Mouse (Mus musculus): ENCODE measurements around the gene Prnd. TPM values are rescaled to one million over a fixed set of nuclear protein-coding genes. Genes with fewer than 3 reads are reported as not detected.

Prnd gene
- polyA plus RNA-seq, 1 experiment from 2014 or later = 13.6 TPM

DNA sequence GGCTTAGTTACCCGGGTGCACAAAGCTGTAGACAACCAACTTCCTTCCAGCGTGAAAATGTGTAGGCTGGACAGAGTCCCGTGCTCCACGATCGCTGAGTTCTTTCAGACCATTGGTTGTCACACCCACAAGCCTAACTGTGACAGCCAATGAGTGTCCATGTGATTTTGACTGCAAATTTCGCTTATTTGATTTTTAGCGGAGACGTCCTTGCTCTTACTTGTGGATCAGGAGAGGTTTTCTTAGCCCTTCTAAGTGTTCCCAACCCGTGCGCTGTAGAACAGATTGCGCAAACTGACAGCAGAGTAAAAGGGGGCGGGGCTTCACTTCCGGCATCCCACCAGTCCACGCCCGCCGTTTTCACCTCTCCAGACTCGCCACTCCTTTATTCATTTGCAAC is 4.6 kb downstream of the Prnd start:
- DNase-seq (ENCODE audit: low spot score) = peak; percentile 57
- no peak overlapping the region for H3K27ac ChIP-seq (ENCODE audit: low read depth, low read length)
- no peak overlapping the region; the same call in 1 of the 2 replicates for H3K9ac ChIP-seq (ENCODE audit: low read length)
- H3K4me3 ChIP-seq (ENCODE audit: low read depth, low read length) = peak overlapping the region; percentile 23
- peaks cover 5% of the 10 kb centered on the region; the same call in 1 of the 2 replicates for H3K27me3 ChIP-seq (replicated peaks; ENCODE audit: control insufficient read depth, insufficient read depth, low read length)
- no peaks in the 10 kb centered on the region for H3K36me3 ChIP-seq (ENCODE audit: control insufficient read depth, insufficient read depth, low read length)
- H3K9me3 ChIP-seq (replicated peaks; ENCODE audit: control insufficient read depth, low read length) = no peaks in the 10 kb centered on the region
- WGBS = 3% methylated on average over 17 of the region's 17 CpGs
- no peaks in the 10 kb centered on the region for H3K4me1 ChIP-seq (ENCODE audit: control insufficient read depth, insufficient read depth, low read length)
- ATAC-seq = peak; percentile 78
- H3K4me2 ChIP-seq (ENCODE audit: low read length) = peak overlapping the region; percentile 47

GRCm38 (mm10) chr2:131956336-131957256 is 5.9 kb downstream of the Prnd start:
- 84% methylated on average over 7 of the region's 7 CpGs for WGBS

GRCm38 (mm10) chr2:131957731-131958222 is 7.1 kb downstream of the Prnd start:
- H3K4me3 ChIP-seq (ENCODE audit: low read depth, low read length) = no peak overlapping the region
- H3K27ac ChIP-seq (ENCODE audit: low read depth, low read length) = no peak overlapping the region
- no peaks in the 10 kb centered on the region for H3K9me3 ChIP-seq (replicated peaks; ENCODE audit: control insufficient read depth, low read length)
- WGBS = 55% methylated on average over 9 of the region's 9 CpGs
- no peaks in the 10 kb centered on the region for H3K4me1 ChIP-seq (ENCODE audit: control insufficient read depth, insufficient read depth, low read length)
- no peaks in the 10 kb centered on the region for H3K36me3 ChIP-seq (ENCODE audit: control insufficient read depth, insufficient read depth, low read length)
- no peak for ATAC-seq
- H3K4me2 ChIP-seq (ENCODE audit: low read length) = no peak overlapping the region
- peaks cover 3% of the 10 kb centered on the region; the same call in 1 of the 2 replicates for H3K27me3 ChIP-seq (replicated peaks; ENCODE audit: control insufficient read depth, insufficient read depth, low read length)
- no peak for DNase-seq (ENCODE audit: low spot score)
- no peak overlapping the region for H3K9ac ChIP-seq (ENCODE audit: low read length)

More at GRCm38 (mm10) chr2:131956336-131957256, 5.9 kb downstream of the Prnd start:
- H3K9ac ChIP-seq (ENCODE audit: low read length) = no peak overlapping the region
- ATAC-seq = no peak
- H3K27me3 ChIP-seq (replicated peaks; ENCODE audit: control insufficient read depth, insufficient read depth, low read length) = peaks cover 3% of the 10 kb centered on the region; the same call in 1 of the 2 replicates
- H3K9me3 ChIP-seq (replicated peaks; ENCODE audit: control insufficient read depth, low read length) = no peaks in the 10 kb centered on the region
- H3K4me2 ChIP-seq (ENCODE audit: low read length) = no peak overlapping the region
- no peak for DNase-seq (ENCODE audit: low spot score)
- no peaks in the 10 kb centered on the region for H3K36me3 ChIP-seq (ENCODE audit: control insufficient read depth, insufficient read depth, low read length)
- no peak overlapping the region for H3K27ac ChIP-seq (ENCODE audit: low read depth, low read length)
- no peak overlapping the region for H3K4me3 ChIP-seq (ENCODE audit: low read depth, low read length)
- H3K4me1 ChIP-seq (ENCODE audit: control insufficient read depth, insufficient read depth, low read length) = no peaks in the 10 kb centered on the region

DNA sequence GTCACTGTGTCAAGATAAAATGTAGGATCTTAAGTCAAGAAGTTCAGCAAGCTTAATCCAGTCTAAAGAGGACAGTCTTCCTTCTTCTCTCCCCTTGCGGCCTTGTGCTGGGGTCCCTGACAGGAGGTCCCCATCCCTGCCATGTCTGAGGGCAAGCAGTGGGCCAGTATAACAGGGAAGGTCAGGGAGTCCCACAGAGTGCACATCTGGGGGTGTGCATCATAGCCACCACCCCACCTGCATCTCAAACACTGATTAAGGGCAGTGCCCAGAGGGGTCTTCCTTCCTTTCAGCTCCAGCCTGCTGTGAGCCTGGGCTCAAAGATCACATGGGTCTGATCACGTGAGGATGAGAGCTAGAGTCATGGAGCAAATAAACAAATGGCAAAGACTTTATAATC is 11.0 kb downstream of the Prnd start:
- DNase-seq (ENCODE audit: low spot score) (no peak), ATAC-seq (no peak)
- Histone ChIP-seq H3K9ac (ENCODE audit: low read length) (no peak overlapping the region), H3K9me3 (replicated peaks; ENCODE audit: control insufficient read depth, low read length) (no peaks in the 10 kb centered on the region), H3K4me3 (ENCODE audit: low read depth, low read length) (no peak overlapping the region), H3K4me1 (ENCODE audit: control insufficient read depth, insufficient read depth, low read length) (no peaks in the 10 kb centered on the region), H3K27ac (ENCODE audit: low read depth, low read length) (no peak overlapping the region), H3K36me3 (ENCODE audit: control insufficient read depth, insufficient read depth, low read length) (no peaks in the 10 kb centered on the region), H3K27me3 (replicated peaks; ENCODE audit: control insufficient read depth, insufficient read depth, low read length) (no peaks in the 10 kb centered on the region), H3K4me2 (ENCODE audit: low read length) (no peak overlapping the region)
- whole genome bisulfite sequencing = 83% methylated on average over 2 of the region's 2 CpGs

- no peak overlapping the region for H3K27ac ChIP-seq (ENCODE audit: low read depth, low read length)
- no peaks in the 10 kb centered on the region for H3K4me1 ChIP-seq (ENCODE audit: control insufficient read depth, insufficient read depth, low read length)
- H3K4me3 ChIP-seq (ENCODE audit: low read depth, low read length) = no peak overlapping the region
- no peaks in the 10 kb centered on the region for H3K36me3 ChIP-seq (ENCODE audit: control insufficient read depth, insufficient read depth, low read length)
- no peak overlapping the region for H3K9ac ChIP-seq (ENCODE audit: low read length)
- no peaks in the 10 kb centered on the region for H3K9me3 ChIP-seq (replicated peaks; ENCODE audit: control insufficient read depth, low read length)
- no peak for ATAC-seq
- no peak for DNase-seq (ENCODE audit: low spot score)
- WGBS = 96% methylated on average over 2 of the region's 2 CpGs
- H3K4me2 ChIP-seq (ENCODE audit: low read length) = no peak overlapping the region
- no peaks in the 10 kb centered on the region for H3K27me3 ChIP-seq (replicated peaks; ENCODE audit: control insufficient read depth, insufficient read depth, low read length)
Measured at GRCm38 (mm10) chr2:131970597-131970996, 19.9 kb downstream of the Prnd start.

- Histone ChIP-seq H3K9ac (ENCODE audit: low read length) (no peak overlapping the region), H3K27ac (ENCODE audit: low read depth, low read length) (no peak overlapping the region), H3K4me2 (ENCODE audit: low read length) (no peak overlapping the region), H3K4me3 (ENCODE audit: low read depth, low read length) (no peak overlapping the region), H3K36me3 (ENCODE audit: control insufficient read depth, insufficient read depth, low read length) (no peaks in the 10 kb centered on the region), H3K27me3 (replicated peaks; ENCODE audit: control insufficient read depth, insufficient read depth, low read length) (no peaks in the 10 kb centered on the region), H3K4me1 (ENCODE audit: control insufficient read depth, insufficient read depth, low read length) (no peaks in the 10 kb centered on the region), H3K9me3 (replicated peaks; ENCODE audit: control insufficient read depth, low read length) (no peaks in the 10 kb centered on the region)
- no peak for DNase-seq (ENCODE audit: low spot score)
- WGBS = 81% methylated on average over 4 of the region's 4 CpGs
- no peak for ATAC-seq
Measured at GRCm38 (mm10) chr2:131971098-131971497, 20.4 kb downstream of the Prnd start.

DNA sequence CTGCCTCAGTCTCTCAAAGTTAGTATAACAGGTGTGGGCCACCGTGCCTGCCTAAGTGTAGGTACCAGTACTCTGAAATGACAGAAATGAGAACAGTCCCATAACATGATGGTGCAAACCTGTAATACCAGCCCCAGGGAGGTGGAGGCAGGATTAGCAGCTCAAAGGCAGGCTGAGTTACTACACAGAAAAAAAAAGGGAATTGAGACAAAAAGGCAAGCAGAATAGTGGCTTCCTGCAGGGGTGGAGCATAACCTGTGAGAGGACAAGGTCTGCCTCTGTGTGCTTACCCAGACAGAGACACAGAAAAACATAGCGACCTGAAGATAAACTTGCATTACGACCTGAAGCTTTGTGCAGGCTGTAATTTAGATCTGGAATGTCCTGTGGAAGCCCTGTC is 26.0 kb downstream of the Prnd start:
- no peaks in the 10 kb centered on the region for H3K4me1 ChIP-seq (ENCODE audit: control insufficient read depth, insufficient read depth, low read length)
- 81% methylated on average over 3 of the region's 3 CpGs for WGBS
- no peak overlapping the region for H3K4me2 ChIP-seq (ENCODE audit: low read length)
- no peaks in the 10 kb centered on the region for H3K36me3 ChIP-seq (ENCODE audit: control insufficient read depth, insufficient read depth, low read length)
- no peak overlapping the region for H3K4me3 ChIP-seq (ENCODE audit: low read depth, low read length)
- H3K9me3 ChIP-seq (replicated peaks; ENCODE audit: control insufficient read depth, low read length) = no peaks in the 10 kb centered on the region
- ATAC-seq (no peak), DNase-seq (ENCODE audit: low spot score) (no peak)
- H3K9ac ChIP-seq (ENCODE audit: low read length) = no peak overlapping the region
- H3K27ac ChIP-seq (ENCODE audit: low read depth, low read length) = no peak overlapping the region
- no peaks in the 10 kb centered on the region for H3K27me3 ChIP-seq (replicated peaks; ENCODE audit: control insufficient read depth, insufficient read depth, low read length)

DNA sequence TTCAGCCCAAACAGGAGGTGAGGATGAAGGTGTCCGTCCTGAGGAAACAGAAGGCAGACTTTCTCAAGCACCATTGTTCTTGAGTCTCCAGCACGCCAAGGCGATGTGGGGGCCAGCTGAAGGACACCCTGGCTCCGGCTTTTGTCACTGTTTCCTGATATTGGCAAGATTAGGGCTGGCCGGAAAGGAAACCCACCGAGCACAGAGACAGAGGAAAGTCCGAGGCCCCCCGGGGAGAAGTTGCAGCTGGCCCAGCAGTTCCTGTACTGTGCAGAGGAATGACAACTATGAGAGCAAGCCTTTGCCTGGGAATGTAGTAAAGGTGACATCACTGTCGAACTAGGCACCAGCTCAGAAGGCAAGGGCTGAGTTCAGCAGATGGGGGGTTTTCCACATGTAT is 30.2 kb downstream of the Prnd start:
- ATAC-seq (no peak), DNase-seq (ENCODE audit: low spot score) (no peak)
- Histone ChIP-seq H3K4me1 (ENCODE audit: control insufficient read depth, insufficient read depth, low read length) (no peaks in the 10 kb centered on the region), H3K36me3 (ENCODE audit: control insufficient read depth, insufficient read depth, low read length) (no peaks in the 10 kb centered on the region), H3K9me3 (replicated peaks; ENCODE audit: control insufficient read depth, low read length) (no peaks in the 10 kb centered on the region), H3K4me3 (ENCODE audit: low read depth, low read length) (no peak overlapping the region), H3K4me2 (ENCODE audit: low read length) (no peak overlapping the region), H3K9ac (ENCODE audit: low read length) (no peak overlapping the region), H3K27me3 (replicated peaks; ENCODE audit: control insufficient read depth, insufficient read depth, low read length) (no peaks in the 10 kb centered on the region), H3K27ac (ENCODE audit: low read depth, low read length) (no peak overlapping the region)
- 45% methylated on average over 9 of the region's 9 CpGs for WGBS

DNA sequence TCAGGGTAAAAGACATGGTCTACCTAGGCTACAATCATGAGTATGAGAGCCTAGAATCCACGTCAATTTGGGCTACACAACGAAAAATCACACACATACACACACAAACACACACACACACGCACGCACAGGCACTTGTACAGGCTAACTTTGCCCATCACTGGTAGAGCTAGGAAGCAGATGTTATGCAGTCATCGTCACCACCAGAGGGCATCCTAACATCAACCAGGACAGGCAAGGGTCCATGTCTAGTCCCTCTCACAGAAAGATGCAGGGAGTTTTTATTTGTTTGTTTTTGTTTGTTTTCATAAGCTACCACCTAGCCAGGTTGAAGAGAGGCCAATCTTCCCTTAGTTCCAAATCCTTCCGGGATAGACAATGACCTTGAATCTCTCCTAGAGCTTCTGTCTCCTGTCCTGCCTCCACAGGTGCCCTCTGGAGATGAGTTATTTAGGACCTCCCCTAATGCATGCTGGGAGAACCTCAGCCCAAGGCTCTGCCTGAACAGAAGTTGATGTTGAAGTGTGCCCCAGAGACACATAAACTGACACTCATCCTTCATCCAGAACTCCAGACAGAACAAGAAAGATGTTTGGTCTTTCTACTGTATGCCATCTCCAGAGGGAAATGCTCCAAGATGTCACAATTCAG is 32.0 kb downstream of the Prnd start:
- Histone ChIP-seq H3K27me3 (replicated peaks; ENCODE audit: control insufficient read depth, insufficient read depth, low read length) (no peaks in the 10 kb centered on the region), H3K9me3 (replicated peaks; ENCODE audit: control insufficient read depth, low read length) (no peaks in the 10 kb centered on the region), H3K36me3 (ENCODE audit: control insufficient read depth, insufficient read depth, low read length) (no peaks in the 10 kb centered on the region), H3K27ac (ENCODE audit: low read depth, low read length) (no peak overlapping the region), H3K4me2 (ENCODE audit: low read length) (no peak overlapping the region), H3K9ac (ENCODE audit: low read length) (no peak overlapping the region), H3K4me3 (ENCODE audit: low read depth, low read length) (no peak overlapping the region), H3K4me1 (ENCODE audit: control insufficient read depth, insufficient read depth, low read length) (no peaks in the 10 kb centered on the region)
- 16% methylated on average over 6 of the region's 6 CpGs for WGBS
- DNase-seq (ENCODE audit: low spot score) (peak; percentile 86), ATAC-seq (peak; percentile 89)
